Mouse (Mus musculus) CD8-positive naive resting alpha-beta T cell, adult 2 months (primary cell): ENCODE results near the gene Kifc1.
A peak's percentile ranks its signal among the peaks of the same experiment; 100 is the strongest.

ENCODE experiments used
- DNase-seq, 2 experiments: peaks; one replicate each; pipeline ENCODE4 v3.0.0; 2022; ENCODE audit warnings: low read depth in 2 of 2, low spot score in 2 of 2

Kifc1 gene

GRCm38 (mm10) chr17:33890533-33891059, at the start of gene Kifc1:
TSS of gene Kifc1 (minus strand) at chr17:33890661.
- peak; percentile 99 to 100 for DNase-seq

GRCm38 (mm10) chr17:33938783-33939182, 48.3 kb upstream of the Kifc1 start:
- no peak for DNase-seq

GRCm38 (mm10) chr17:33936993-33937392, 46.5 kb upstream of the Kifc1 start:
- DNase-seq = no peak

DNA sequence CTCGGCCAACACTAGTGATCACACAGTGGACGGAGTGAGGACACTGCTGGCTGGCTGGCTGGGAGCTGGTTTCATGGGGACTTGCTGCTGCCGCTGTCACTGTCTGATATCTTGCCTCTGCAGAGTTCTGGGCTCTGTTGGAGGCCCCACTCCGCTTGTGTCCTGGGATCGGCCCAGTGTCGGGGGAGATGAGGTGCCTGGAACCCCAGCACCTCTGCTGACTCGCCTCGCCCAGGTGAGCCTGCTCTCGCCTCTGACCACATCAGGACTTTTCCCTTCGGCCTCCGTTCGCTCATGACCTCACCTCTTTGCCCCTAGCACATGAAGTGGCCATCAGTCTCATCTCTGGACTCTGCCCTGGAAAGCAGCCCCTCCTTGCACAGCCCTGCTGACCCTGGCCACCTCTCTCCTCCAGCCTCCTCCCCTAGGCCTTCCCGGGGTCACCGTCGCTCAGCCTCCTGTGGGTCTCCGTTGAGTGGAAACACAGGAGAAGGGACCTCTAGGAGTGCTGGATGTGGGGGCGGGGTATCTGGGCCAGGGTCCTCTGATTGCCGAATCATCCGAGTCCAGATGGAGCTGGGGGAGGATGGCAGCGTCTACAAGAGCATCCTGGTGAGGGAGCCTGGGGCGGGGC, 45.1 kb upstream of the Kifc1 start:
- no peak for DNase-seq

DNA sequence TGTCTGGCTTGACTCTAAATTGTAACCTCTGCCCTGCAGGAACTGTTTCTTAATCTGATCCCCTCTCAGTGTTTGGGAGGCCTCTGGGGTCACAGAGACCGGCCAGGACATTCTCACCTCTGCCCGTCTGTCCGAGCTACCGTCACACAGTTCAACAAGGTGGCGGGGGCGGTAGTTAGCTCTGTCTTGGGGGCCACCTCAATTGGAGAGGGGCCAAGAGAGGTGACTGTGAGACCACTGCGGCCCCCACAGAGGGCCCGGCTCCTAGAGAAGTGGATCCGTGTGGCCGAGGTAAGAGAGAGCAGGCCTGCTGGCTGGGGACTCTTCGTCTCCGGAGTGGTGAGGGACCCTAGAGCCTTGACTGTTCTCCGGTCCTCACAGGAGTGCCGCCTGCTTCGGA, 42.5 kb upstream of the Kifc1 start:
- no peak for DNase-seq

DNA sequence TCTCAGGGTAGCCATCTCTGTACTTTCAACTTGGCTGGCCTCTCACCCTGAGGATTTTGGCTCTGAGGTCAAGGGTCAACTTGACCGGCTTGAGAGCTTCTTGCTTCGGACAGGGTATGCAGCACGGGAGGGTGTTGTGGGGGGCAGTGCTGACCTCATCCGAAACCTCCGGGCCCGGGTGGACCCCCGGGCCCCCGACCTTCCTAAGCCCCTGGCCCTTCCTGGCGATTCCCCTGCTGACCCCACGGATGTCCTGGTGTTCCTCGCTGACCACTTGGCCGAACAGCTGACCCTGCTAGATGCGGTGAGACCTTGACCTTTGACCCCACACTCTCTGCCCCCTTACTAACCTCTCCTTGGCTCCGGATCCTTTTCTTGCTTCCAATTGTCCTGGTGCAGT, 42.0 kb upstream of the Kifc1 start:
- no peak for DNase-seq

DNA sequence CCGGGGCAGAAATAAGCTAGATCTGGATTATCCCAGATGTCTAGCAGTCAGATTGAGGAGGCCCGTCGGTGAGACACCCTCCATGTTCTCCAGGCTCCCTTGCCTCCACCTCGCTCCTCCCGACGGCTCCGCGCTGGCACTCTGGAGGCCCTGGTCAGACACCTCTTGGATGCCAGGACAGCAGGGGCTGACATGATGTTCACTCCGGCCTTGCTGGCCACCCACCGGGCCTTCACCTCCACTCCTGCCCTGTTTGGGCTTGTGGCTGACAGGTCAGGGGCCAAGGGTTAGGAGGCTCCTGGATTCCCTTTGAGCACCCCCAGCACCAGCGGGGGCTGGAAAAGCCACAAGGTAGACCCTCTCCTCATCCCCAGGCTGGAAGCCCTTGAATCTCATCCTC, 41.5 kb upstream of the Kifc1 start:
- DNase-seq = no peak

DNA sequence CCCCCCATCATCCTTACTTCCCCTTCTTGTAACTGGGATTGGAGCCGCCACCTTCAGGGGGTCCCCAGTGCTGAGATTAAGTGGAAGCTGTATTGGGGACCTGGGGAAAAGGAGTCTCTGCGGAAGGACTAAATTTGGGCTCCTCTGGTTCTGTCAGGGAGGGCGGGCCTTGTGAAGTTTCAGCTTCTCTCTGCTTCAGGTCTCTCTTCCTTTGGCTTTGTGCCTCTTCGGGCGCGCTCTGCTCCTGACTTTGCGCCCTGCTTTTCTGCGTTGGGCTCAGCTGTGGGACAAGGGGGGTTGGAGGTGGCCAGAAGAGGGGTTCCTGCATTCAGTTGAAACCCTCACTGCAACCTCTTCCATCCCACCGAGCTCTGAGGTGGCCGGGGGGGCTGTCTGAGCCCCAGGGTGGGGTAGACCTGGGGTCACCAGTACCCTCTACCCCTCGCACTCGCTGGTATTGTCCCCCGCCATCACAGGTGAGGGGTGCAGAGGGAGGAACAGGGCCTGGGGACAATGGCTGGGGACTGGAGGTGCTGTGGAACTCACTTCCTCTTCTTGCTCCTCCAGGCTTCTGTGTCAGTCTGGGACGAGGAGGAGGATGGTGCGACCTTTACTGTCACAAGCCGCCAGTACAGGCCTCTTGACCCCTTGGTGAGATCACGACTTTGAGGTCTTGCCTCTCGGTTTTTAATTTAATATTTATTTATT, 40.9 kb upstream of the Kifc1 start:
- no peak for DNase-seq

DNA sequence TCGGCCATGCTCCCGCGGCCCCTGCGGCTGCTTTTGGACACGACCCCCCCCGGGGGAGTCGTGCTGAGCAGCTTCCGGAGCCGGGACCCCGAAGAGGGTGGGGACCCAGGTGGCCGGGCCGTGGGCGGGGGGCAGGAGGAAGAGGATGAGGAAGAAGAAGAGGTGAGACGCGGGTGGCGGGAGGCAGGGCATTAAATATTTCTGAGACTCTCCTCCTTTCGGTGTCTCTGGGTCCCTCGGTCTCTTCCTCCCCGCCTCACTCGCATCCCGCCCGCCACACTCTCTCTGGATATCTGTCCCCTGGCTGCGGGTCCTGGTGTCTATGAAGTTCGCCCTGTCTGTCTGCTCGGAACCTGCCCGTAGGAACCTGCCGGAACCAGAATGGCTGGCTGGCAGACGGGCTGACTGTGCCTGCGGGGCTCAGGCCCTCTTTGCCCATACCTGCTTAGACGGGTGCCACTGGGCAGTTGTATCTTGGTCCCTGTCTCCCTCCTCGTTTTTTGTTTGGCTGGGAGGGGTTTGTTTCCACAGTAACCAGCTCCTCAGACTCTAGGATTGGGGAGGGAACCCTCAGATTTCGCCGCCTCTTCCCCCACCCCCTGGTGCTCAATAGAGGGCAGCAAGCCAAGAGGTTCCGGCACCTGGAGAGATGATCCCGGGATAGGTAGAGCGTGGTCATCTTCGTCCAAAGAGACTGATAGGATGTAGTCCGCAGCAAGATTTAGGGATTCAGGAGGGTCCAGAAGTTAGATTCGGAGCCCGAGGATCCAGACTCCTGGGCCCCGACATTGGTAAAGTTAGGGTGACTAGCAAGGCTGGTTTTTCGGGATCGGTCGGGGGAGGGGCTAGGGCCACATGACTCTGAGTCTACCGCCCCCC, 40.1 kb upstream of the Kifc1 start:
- peak in 1 of 2 experiments; percentile 55 for DNase-seq

DNA sequence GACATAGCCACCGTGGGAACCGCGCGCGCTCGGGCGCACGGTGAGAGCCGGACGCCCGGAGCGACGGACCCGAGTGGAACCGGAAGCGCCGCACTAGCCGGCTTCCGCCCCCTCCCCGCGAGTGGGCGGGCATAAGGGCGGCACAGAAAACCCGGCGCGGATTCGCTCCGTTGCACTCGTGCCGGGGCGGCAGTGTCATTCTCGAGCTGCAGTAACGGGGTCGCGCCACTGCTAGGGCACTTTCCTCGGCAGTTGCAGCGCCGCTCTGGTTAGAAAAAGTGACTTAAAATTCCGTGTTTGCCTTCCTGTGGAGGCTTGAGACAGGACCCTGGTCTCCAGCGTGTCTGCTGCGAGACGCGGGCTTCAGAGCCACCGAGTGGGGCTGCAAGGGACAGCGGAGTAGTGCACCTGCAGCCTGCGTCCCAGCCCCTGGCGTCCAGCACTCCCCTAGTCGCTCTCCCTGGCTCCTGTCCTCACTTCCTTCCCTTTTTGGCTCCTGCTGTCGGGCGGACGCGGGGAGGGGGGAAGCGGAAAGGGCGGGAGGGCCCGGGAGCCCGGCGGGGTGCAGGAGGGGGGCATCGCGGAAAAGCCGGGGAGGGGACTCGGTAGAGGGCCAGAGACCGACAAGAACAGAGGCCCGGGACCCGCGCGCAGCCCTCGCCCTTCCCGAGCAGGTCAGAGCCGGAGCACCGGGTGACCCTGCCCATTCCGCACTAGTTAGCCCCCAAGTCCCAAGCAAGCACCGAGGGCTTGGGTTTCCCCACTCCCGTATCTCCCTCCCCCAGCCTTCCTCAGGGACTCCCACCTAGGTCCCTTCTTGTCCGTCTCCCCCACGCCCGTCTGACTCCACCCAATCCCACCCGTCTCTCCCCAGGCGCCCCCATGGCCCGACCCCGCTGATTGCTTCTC, 39.2 kb upstream of the Kifc1 start, which contains the start of gene Rgl2:
Gene Rgl2 (plus strand): TSS at position 173 of the 909 bp plus-strand sequence.
- DNase-seq = peak; percentile 93 to 97

DNA sequence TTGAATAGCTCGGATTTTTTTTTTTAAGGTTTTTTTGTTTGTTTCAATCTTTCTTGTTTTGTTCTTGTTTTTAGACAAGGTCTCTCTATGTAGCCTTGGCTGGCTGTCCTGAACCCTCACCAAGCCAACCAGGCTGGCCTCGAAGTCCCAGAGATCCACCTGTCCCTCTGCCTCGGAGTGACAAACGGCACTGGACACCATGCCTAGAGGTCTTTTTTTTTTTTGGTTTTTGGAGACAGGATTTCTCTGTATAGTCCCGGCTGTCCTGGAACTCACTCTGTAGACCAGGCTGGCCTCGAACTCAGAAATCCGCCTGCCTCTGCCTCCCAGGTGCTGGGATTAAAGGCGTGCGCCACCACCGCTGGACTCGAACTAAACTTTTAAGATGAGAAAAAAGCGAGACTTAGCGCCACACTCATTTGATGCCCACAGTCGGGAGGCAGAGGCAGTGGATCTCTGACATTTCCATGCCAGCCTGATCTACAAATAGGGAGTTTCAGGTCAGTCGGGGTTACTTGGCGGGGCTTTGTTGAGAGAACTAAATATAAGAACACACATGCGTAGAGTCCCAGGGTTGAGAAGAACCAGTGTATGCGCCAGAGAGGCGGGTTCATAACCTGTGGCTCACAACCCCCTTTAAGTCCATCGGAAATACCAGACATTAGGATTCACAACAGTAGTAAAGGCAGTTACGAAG, 37.9 kb upstream of the Kifc1 start:
- no peak for DNase-seq

DNA sequence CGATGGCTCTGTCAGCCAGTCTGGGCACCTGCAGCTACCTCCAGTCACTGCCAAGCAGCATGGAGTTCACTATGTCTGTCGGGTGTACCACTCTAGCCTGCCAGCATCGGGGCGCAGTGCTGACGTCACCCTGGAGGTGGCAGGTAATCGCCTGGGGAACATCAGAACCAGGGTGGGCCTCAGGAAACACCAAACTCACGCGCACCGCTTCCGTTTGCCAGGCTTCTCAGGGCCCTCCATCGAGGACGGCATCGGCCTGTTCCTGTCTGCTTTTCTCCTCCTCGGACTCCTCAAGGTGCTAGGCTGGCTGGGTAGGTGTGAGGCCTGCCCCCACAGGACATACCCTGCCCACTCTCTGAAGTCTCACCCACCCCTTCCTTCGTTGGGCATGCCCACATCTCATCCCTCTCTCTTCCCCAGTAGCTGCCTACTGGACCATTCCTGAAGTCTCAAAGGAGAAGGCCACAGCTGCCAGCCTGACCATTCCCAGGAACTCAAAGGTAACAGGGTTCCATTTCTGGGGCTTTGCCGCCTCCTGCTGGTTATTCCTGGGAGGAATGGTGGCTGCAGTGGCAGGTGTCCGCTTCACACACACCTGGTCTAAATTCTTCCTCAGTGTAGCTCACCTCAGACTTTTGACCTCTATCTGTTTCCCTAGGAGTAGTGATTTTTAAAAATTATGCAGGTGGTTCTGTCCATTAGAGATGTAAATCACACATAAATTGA, 35.9 kb upstream of the Kifc1 start:
- no peak for DNase-seq

DNA sequence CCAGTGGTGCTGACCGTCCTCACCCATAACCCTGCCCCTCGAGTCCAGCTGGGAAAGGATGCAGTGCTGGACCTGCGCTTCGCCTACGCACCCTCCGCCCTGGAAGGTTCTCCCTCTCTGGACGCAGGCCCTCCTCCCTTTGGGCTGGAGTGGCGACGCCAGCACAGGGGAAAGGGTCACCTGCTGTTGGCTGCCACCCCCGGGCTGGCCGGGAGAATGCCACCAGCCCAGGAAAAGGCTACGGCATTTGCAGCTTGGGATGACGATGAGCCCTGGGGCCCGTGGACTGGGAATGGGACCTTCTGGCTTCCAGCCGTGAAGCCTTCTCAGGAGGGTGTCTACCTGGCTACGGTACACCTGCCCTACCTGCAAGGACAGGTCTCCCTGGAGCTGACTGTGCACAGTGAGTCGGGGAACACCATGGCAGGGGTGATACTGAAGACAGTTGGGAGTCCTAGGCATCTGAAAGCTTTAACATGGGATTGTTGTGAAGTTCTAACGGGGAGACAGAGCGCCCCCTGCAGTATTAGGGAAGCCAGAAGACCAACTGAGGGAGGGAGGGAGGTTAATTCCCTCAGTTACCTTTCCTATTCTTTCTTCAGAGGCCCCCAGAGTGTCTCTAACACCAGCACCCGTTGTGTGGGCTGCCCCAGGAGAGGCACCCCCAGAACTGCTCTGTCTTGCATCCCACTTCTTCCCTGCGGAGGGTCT, 35.1 kb upstream of the Kifc1 start:
- DNase-seq = no peak

DNA sequence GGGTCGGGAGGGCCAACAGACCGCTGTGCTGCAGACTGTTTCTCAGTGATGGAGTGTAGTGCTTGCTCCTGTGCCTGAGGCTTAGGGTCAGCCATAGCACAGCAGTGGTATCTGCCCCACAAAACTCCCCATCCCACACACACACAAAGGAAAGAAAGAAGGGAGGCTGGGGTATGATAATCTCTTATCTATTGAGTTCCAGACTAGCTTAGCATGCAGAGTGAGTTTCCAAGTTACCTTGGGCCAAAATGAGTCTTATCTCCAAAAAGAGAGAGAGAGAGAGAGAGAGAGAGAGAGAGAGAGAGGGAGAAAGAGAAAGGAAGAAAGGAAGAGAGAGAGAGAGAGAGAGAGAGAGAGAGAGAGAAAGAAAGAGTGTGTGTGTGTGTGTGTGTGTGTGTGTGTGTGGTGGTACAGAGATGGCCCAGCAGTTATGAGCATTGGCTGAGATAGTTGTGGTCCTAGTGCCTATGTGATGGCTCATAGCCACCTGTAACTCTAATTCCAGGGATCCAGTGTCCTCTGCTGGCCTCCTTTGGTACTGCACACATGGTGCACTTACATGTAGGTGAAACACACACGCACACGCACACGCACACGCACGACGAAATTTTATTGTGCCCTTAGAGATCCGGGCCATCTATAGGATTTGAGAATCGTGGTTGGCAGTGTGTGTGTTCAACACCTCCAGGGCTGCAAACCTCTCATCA, 34.3 kb upstream of the Kifc1 start:
- DNase-seq = peak; percentile 68 to 77

DNA sequence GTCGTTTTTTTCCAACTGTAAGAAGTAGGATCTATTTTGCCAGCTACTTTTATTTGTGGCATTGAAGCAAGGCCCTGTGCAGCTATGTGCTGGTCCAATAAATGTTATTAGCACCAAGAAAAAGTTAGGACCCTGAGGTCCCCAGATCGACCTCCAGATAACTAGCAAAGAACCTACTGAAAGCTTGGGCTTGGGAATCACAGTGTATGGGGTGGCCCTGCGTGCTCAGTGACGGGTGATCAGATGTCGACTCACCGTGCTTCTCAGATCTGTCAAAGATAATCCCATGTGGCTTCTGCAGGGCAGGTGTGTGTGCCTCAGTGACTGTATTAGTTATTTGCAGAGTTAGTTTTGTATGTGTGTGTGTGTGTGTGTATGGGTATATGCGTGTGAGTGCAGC, 30.9 kb upstream of the Kifc1 start:
- no peak for DNase-seq

- peak; percentile 77 to 87 for DNase-seq
These were observed 30.0 kb upstream of the Kifc1 start for GRCm38 (mm10) chr17:33920282-33921097.
